Mouse (Mus musculus): ENCODE data around the gene Krtcap2.

Krtcap2 gene

DNA sequence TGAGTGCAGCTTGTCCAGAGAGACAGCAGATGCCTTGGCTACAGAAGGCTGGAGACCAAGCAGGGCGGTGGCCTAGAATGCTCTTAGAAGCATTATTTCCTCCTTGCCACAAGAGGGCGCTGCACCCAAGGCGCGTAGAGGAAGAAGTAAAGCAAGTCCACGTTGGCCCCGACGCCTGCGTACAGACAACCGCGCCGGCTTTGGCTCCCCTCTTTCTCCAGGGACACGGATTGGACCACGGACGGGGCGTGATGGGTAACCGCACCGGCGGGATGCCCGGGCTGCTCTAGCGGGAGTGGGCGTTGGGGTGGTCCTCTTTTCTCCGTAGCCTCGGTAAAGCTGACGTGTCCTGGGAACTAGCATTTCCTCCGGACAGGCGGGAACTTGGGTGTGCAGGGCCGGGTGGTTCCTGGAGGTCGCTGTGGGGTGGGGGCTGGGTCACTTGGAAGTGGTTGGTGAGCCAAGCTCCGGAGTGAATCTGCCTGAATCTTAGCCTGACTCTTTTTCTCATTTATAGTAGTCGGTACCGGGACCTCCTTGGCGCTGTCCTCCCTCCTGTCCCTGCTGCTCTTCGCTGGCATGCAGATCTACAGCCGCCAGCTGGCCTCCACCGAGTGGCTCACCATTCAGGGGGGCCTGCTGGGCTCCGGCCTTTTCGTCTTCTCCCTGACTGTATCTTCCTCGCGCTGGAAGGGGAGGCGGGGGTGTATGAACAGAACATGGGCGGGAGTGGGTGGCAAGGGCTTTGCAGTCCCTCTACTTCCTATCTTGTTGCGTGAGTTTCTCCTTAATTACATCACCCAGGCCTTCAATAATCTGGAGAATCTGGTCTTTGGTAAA is 715 bp downstream of the Krtcap2 start, which contains the start of gene Trim46:
Gene Trim46 (minus strand): TSS at position 49 of the 840 bp plus-strand sequence.
- in situ Hi-C loops (cut with MboI, MseI), result loop anchor here (5.0 kb wide), 1 partner anchor 36 kb away; the partner anchor contains the start of gene Efna1

DNA sequence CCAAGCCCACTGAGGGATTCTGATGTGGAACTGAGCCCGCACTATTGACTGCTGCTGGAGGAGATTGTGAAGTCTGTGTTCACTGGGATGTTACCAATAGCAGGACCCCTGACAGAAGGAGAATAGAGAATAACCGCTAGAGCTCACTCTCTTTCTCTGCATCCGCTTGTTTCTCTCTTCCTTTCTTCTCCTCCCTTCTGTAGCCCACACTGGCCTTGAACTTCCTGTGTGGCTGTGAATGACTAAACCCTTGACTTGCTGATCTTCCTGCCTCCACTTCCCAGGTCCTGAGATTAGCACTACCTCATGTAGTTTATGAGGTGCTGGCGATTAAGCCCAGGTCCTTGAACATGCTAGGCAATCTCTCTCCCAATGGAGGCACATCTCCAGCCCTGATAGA is 1.7 kb downstream of the Krtcap2 start:
- in situ Hi-C loops (cut with MboI, MseI), result loop anchor here (5.0 kb wide), 1 partner anchor 35 kb away; the partner anchor contains the start of gene Efna1

GRCm38 (mm10) chr3:89250435-89251040 is 4.8 kb downstream of the Krtcap2 start:
- in situ Hi-C loops (cut with MboI, MseI), result no loop called here

GRCm38 (mm10) chr3:89251365-89251895 is 5.7 kb downstream of the Krtcap2 start:
- in situ Hi-C loops (cut with MboI, MseI), result no loop called here

DNA sequence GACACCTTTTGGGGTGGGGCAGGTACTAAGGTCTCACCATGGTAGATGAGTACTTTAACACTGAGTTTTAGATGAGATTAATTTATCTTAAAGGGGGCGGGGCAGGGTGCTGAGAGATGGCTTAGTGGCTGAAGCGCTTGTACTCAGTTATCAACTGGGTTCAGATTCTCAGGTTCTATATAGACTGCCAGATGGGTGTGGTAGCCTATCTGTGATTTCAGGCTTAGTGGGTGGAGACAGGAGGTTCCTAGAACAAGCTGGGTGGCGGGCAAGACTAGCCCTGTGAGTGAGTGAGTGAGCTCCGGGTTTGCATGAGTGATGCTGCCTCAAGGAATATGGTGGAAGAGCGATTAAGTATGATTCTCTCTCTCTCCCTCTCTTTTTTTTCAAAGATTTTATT is 9.2 kb downstream of the Krtcap2 start:
- in situ Hi-C loops (cut with MboI, MseI), result no loop called here

- in situ Hi-C loops (cut with MboI, MseI), result no loop called here
Measured at GRCm38 (mm10) chr3:89256177-89256576, 10.4 kb downstream of the Krtcap2 start.

DNA sequence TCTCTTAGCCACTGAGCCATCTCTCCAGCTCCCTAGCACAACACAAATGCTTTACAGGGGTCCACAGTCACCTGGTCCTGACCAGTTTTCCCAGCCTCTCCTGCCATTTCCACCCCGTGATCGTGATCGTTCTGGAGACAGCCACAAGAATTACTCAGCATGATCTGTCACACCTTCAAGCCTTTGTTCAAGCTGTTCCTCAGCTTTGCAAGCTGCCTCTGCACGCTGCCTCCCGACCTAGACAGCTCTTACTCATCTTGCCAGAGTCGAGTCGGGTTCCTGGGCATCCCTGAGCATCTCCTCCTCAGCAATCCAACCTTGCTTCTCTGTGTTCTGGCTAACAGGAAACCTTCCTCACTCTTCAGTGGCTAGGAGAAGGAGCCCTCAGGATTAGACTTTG is 13.3 kb downstream of the Krtcap2 start, which contains the start of gene Dpm3:
Gene Dpm3 (plus strand): TSS at position 283 of the 400 bp plus-strand sequence.
- in situ Hi-C loops (cut with MboI, MseI), result no loop called here

DNA sequence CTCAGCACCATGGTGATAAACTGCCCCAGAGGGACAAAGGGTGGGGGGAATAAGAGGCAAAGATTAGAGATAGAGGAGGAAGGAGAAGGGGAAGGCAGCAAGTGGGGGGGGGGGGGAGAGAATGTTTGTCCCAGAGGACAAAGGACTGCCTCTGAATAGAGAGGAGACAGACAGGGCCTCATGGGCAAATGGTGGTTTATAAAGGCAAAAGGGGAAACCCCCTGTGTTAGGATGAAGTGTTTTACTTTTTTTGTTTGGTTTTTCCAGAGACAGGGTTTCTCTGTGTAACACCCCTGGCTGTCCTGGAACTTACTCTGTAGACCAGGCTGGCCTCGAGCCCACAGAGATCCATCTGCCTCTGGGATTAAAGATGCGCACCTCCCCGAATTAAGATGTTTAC is 14.4 kb downstream of the Krtcap2 start:
- in situ Hi-C loops (cut with MboI, MseI), result no loop called here

- in situ Hi-C loops (cut with MboI, MseI), result no loop called here
Measured at GRCm38 (mm10) chr3:89262417-89262816, 16.7 kb downstream of the Krtcap2 start.

DNA sequence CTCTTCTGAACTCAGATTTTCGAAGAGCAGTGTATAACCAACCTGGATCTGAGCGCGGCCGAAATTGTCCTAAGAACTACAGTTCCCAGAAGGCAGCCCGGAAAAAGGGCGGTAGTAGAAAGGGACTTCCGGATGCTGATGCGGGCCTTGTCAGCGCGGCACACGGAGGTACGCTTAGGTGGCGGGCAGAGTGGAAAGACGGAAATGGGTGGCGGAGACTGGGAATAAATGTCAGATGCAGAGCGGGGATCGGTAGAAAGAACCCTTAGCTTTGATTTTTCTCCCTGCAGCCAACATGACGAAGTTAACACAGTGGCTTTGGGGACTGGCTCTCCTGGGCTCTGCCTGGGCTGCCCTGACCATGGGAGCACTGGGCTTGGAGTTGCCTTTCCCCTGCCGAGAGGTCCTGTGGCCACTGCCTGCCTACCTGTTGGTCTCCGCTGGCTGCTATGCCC is 20.7 kb downstream of the Krtcap2 start:
- in situ Hi-C loops (cut with MboI, MseI), result no loop called here

DNA sequence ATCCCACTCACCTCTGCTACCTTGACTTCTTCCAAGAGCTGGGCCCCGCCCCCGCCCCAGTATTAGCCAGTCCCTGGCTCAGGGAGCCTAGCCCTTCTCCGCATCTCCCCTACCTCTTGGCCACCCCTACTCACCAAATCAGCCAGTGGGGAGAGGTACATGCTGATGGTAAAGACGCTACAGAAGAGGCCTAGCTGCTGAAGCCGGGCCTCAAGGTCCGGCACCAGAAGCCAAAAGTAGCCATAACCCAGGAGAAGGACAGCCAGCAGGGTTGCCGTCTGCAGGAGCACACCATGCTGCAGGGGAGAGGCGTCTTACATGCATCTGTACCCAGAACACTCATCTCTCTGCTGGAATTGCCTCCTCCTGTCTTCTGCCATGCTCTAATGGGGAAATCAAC is 23.1 kb downstream of the Krtcap2 start:
- in situ Hi-C loops (cut with MboI, MseI), result no loop called here

DNA sequence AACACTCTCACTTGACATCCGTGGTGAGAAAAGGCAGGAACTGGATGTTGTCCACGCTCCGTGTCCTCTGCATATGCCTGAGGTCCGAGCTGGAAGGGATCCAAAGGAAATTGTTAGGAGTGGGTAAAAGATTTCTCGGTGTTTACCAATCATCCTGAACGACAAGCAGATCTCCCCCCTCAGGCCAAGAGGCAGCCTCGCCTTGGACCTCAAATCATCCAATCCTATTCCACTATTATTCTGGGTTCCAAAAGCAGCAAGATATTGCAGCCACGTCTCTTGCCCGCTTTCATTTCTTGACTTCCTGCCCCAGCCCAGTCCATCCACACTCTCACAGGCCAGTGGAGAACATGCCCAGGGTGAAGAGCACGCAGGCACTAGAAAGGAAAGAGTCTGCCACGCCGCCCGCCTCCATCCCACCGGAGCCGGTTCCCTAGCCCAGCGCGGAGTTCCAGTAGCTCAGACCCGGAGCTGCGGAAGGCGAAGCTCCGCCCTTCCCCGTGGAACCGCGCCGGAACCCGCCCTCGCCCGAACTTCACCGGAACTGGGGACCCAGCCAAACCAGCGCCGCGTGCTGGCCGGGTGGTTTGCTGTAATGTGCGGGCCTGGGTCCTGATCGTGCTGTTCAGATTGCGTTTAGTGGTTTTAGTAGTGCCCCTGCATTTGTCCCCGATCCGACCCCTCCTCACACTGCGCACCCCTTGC is 24.4 kb downstream of the Krtcap2 start, which contains the start of gene Slc50a1:
Gene Slc50a1 (minus strand): TSS at position 520 of the 705 bp plus-strand sequence.
- in situ Hi-C loops (cut with MboI, MseI), result no loop called here

- in situ Hi-C loops (cut with MboI, MseI), result no loop called here
Measured at GRCm38 (mm10) chr3:89270891-89271290, 25.1 kb downstream of the Krtcap2 start.

- in situ Hi-C loops (cut with MboI, MseI), result no loop called here
Measured at GRCm38 (mm10) chr3:89271760-89272159, 26.0 kb downstream of the Krtcap2 start.

DNA sequence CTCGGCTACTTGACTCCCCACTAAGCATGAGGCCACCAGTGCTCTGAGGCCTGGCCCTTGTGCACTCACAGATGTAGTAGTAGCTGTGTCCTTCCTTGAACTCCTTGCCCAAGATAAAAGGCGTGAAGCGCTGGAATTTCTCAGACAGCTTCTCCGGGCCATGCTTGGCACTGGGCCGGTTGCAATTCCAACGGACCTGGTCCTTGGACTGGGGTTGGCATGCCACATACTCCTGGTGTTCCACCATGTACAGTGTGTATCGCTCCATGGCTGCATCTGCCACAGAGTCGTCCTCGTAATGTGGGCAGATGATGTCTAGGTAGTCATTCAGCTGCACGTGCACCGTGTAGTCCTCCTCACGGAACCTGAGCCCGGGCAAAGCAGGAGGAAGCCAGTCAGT is 30.3 kb downstream of the Krtcap2 start:
- in situ Hi-C loops (cut with MboI, MseI), result no loop called here

DNA sequence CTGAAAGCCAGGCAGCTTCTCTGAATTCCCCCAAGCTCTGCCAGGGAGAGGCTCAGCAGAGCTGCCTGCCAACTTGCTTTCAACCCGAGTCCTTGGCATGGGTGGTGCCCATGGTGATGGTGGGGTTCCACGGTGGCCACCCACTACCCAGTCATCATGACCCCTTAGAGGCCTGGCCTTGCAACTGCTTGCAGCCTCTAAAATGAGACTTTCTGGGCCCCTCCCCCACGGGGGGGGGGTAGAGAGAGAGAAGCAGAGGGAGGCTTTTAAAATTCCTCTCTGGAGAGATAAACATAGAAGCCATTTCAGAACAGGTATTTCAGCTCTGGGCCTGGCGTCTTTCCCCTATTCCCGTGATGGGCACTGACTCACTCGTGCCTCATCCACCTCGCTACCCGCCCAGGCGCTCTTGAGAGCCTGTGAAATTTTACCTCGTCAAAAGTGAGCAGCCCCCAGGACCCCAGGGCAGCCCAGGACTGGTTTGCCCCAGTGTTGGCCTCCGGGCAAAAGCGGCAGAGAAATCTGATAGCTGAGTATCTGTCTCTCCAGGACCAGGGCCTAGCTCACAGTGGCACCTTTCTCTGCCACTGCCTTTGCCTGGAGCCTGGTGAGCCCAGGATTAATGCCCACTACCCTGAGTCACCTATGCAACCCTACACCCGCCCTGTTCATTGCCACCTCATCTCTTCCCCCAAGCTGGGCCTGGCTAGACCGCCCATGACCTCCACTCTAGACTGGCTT is 31.7 kb downstream of the Krtcap2 start:
- in situ Hi-C loops (cut with MboI, MseI), result no loop called here

- in situ Hi-C loops (cut with MboI, MseI), result no loop called here
Measured at GRCm38 (mm10) chr3:89278107-89278506, 32.3 kb downstream of the Krtcap2 start.

- in situ Hi-C loops (cut with MboI, MseI), result no loop called here
Measured at GRCm38 (mm10) chr3:89278643-89279042, 32.9 kb downstream of the Krtcap2 start.

- in situ Hi-C loops (cut with MboI, MseI), result no loop called here
Measured at GRCm38 (mm10) chr3:89279153-89279890, 33.6 kb downstream of the Krtcap2 start.

DNA sequence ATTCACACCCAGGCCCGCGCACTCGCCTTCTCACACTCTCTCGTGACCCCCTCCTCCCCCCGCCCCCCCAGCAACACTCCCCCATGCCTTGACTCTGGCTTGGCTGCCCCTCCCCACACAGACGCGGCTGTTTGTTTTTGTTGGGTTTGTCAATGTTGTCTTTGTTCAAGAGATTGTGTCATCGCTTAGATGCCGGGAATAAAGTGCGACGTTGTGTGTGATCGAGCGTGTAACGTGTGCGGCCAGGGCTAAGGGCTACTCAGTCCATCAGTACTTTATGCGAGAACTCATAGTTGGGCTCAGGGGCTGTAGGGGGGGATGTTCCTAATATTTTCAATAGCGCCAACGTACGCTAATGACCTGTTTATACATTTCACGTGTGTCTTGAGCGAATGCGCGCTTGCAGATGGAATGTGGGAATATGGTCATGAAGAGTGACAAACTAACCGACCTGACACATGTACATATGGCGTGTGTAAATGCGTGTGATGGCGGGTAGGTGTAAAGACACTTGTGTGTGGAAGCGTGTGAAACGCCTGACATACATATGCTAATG is 34.4 kb downstream of the Krtcap2 start:
- in situ Hi-C loops (cut with MboI, MseI), result loop anchor here (5.0 kb wide), 1 partner anchor 33 kb away; the partner anchor contains the start of genes Krtcap2 and Trim46

All from T-helper 1 cell (primary cell).